Mouse (Mus musculus) heart, adult 2 months (tissue): ENCODE results near the gene Vamp1. TPM values are rescaled to one million over a fixed set of nuclear protein-coding genes. Genes with fewer than 3 reads are reported as not detected.

ENCODE experiments used
- DNase-seq, 2 experiments: peaks; one replicate each; pipeline ENCODE4 v3.0.0; 2021
- H3K27ac ChIP-seq: fragments of 200-600 bp; 2 replicates; pipeline ENCODE4 v1.8.1; 2022
- H3K27me3 ChIP-seq: fragments of 200-500 bp; 2 replicates; pipeline ENCODE4 v1.6.1; 2012; ENCODE audit warnings: mild to moderate bottlenecking, low read length, inconsistent platforms, mixed read lengths; ENCODE audit not compliant: control insufficient read depth, insufficient read depth
- H3K36me3 ChIP-seq: fragments of 200-500 bp; 2 replicates; pipeline ENCODE4 v1.6.1; 2012; ENCODE audit warnings: low read length, inconsistent platforms; ENCODE audit not compliant: control insufficient read depth, insufficient read depth
- H3K4me1 ChIP-seq: fragments of 200-500 bp; 2 replicates; pipeline ENCODE4 v1.6.1; 2011; ENCODE audit warnings: low read length; ENCODE audit not compliant: control insufficient read depth, insufficient read depth
- H3K4me3 ChIP-seq: fragments of 200-600 bp; 2 replicates; pipeline ENCODE4 v1.8.1; 2022
- H3K79me2 ChIP-seq: fragments of 200-500 bp; replicated peaks from 2 replicates; pipeline ENCODE4 v1.6.1; 2012; ENCODE audit warnings: mild to moderate bottlenecking, inconsistent platforms, low read length, moderate library complexity, mixed read lengths; ENCODE audit not compliant: control insufficient read depth, insufficient read depth
- H3K9ac ChIP-seq: fragments of 200-500 bp; 2 replicates; pipeline ENCODE4 v1.6.1; 2012; ENCODE audit warnings: low read depth, mild to moderate bottlenecking, control low read depth, inconsistent platforms, low read length, mixed read lengths
- CTCF ChIP-seq: fragments of 200-600 bp; IDR thresholded peaks from 2 replicates; pipeline ENCODE4 v1.8.1; 2022; ENCODE audit warnings: antibody characterized with exemption, mild to moderate bottlenecking, moderate library complexity
- EP300 ChIP-seq: fragments of 200-500 bp; IDR thresholded peaks from 2 replicates; pipeline ENCODE4 v1.6.1; 2011; ENCODE audit warnings: low read depth, low read length, control low read depth; ENCODE audit not compliant: insufficient read depth
- POLR2A ChIP-seq: fragments of 200-500 bp; IDR thresholded peaks from 2 replicates; pipeline ENCODE4 v1.6.1; 2011; ENCODE audit warnings: mild to moderate bottlenecking, low read depth, low read length, control low read depth; ENCODE audit not compliant: insufficient read depth
- WGBS: fragments of 180-500 bp; shearing (Covaris S2); methylation state at CpG from one replicate; pipeline ENCODE4 v1.1.7; 2018; 5-methylcytosine and 5-hydroxymethylcytosine counted together
- intact Hi-C: fragments of 180-260 bp; cut with DNase I; formaldehyde crosslinking; loops from one replicate; pipeline ENCODE4 v1.15.1; 2025
- polyA plus RNA-seq: library from polyadenylated mRNA; depleted of rRNA; stranded (reverse); fragments of >200 nt; gene quantifications from 2 replicates; pipeline ENCODE4 v1.2.3, GENCODE M21; 2012
- total RNA-seq, 2 experiments: library from RNA; stranded (reverse); gene quantifications; 2 replicates each; pipeline ENCODE4 v1.2.3; 2021

The Vamp1 gene
- total and polyA plus RNA-seq, 3 experiments = 4.9 to 14.1 (median 5.3) TPM

DNA sequence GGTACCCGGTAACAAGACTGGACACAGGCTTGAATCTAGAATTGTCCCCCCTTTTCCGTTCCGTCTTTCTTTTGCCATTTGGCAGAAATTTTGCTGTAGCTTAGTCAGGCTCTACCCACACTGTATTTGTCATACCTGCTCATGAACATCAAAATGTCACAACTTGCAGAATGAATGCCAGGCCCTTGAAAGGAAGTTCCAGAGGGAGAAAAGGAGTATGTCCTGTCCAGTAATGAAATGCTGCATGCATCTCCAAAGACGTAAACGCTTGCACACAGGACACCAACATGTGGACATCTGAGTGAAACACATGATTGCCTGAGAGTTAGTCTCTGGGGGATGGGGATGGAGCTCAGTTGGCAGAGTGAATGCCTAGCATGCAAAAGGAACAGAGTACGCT is 1.6 kb upstream of the Vamp1 start:
- H3K27me3 ChIP-seq = no peaks in the 10 kb centered on the region
- H3K27ac ChIP-seq = no peak overlapping the region
- TF ChIP-seq EP300 (no peak), POLR2A (no peak), CTCF (no peak)
- no peak overlapping the region for H3K9ac ChIP-seq
- intact Hi-C loops = loop anchor here (2.0 to 10.0 kb wide), 2 partner anchors 21 to 49 kb away; partner anchors contain the start of gene Gapdh
- DNase-seq = no peak
- peaks cover 2% of the 10 kb centered on the region; the same call in 1 of the 2 replicates for H3K4me1 ChIP-seq
- no peaks in the 10 kb centered on the region for H3K79me2 ChIP-seq
- WGBS = 69% methylated on average over 6 of the region's 6 CpGs
- H3K4me3 ChIP-seq = no peak overlapping the region
- H3K36me3 ChIP-seq = no peaks in the 10 kb centered on the region

DNA sequence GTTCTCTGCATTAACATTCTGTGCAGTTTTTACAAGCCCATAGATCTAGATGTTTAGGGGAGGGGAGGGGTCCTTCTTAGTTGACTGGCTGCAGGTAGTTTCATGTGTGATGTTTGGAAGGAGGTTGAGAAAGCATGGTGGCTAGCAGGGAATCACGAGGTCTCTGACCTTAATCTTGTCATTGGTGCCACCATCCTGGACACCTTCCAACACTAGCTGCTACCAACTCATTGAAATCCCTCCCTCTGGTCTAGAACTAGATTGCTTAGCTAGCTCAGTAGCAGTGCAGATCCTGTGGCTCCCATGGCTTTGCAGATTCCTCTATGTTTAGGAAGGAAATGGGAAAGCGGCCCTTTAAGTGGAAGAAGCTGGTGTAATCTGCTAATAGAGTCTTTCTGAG is 1.5 kb downstream of the Vamp1 start:
- H3K36me3 ChIP-seq = no peaks in the 10 kb centered on the region
- no peak overlapping the region for H3K27ac ChIP-seq
- no peak for TF ChIP-seq CTCF
- TF ChIP-seq POLR2A = no peak
- no peak for TF ChIP-seq EP300
- DNase-seq = no peak
- intact Hi-C loops = loop anchor here (5.0 to 10.0 kb wide), 2 partner anchors 52 to 145 kb away; partner anchors contain the start of gene Gapdh
- 52% methylated on average over 2 of the region's 2 CpGs for WGBS
- H3K4me3 ChIP-seq = no peak overlapping the region
- no peak overlapping the region for H3K9ac ChIP-seq
- no peaks in the 10 kb centered on the region for H3K79me2 ChIP-seq
- no peaks in the 10 kb centered on the region for H3K27me3 ChIP-seq
- H3K4me1 ChIP-seq = peaks cover 2% of the 10 kb centered on the region; the same call in 1 of the 2 replicates

- intact Hi-C loops = loop anchor here (5.0 to 10.0 kb wide), 2 partner anchors 53 to 144 kb away; partner anchors contain the start of gene Gapdh
- Histone ChIP-seq H3K27me3 (no peaks in the 10 kb centered on the region), H3K4me1 (peaks cover 2% of the 10 kb centered on the region; the same call in 1 of the 2 replicates), H3K79me2 (no peaks in the 10 kb centered on the region), H3K4me3 (no peak overlapping the region), H3K27ac (no peak overlapping the region), H3K36me3 (no peaks in the 10 kb centered on the region), H3K9ac (no peak overlapping the region)
- TF ChIP-seq CTCF (no peak), EP300 (no peak), POLR2A (no peak)
- 84% methylated on average over 11 of the region's 11 CpGs for WGBS
- DNase-seq = no peak
These were observed 2.5 kb downstream of the Vamp1 start for GRCm38 (mm10) chr6:125217899-125218298.

DNA sequence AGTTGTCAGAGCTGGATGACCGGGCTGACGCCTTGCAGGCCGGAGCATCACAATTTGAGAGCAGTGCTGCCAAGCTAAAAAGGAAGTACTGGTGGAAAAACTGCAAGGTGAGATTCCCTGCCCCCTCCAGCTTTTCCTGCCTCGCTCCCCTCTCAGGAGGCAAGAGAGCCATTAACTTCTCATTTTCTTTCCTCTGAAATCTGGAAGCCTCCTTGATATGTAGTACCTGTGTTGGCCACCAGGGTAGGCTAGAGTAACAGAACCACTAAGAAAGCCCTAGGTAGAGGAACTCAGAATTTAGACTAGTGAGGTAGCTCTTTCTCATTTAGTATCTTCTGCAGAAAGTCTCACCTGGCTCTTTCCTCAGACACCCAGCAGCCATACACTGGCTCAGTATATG is 3.6 kb downstream of the Vamp1 start:
- intact Hi-C loops = loop anchor here (1.0 to 10.0 kb wide), 3 partner anchors 52 to 143 kb away; partner anchors contain the start of gene Gapdh
- DNase-seq = peak; percentile 47 to 57
- Histone ChIP-seq H3K27ac (no peak overlapping the region), H3K79me2 (no peaks in the 10 kb centered on the region), H3K36me3 (no peaks in the 10 kb centered on the region), H3K9ac (no peak overlapping the region), H3K27me3 (no peaks in the 10 kb centered on the region), H3K4me1 (peaks cover 2% of the 10 kb centered on the region; the same call in 1 of the 2 replicates), H3K4me3 (no peak overlapping the region)
- TF ChIP-seq CTCF (peak; percentile 96), POLR2A (no peak)
- WGBS = 60% methylated on average over 4 of the region's 4 CpGs

GRCm38 (mm10) chr6:125221115-125221745 is 5.9 kb downstream of the Vamp1 start:
- Histone ChIP-seq H3K4me1 (no peaks in the 10 kb centered on the region), H3K27ac (no peak overlapping the region), H3K27me3 (no peaks in the 10 kb centered on the region), H3K36me3 (no peaks in the 10 kb centered on the region), H3K9ac (no peak overlapping the region), H3K4me3 (no peak overlapping the region), H3K79me2 (no peaks in the 10 kb centered on the region)
- TF ChIP-seq POLR2A (no peak), EP300 (no peak), CTCF (no peak)
- 89% methylated on average over 20 of the region's 20 CpGs for WGBS
- no peak for DNase-seq
- intact Hi-C loops = no loop called here

- DNase-seq = peak in 1 of 2 experiments; percentile 62
- Histone ChIP-seq H3K27ac (no peak overlapping the region), H3K36me3 (no peaks in the 10 kb centered on the region), H3K9ac (no peak overlapping the region), H3K79me2 (no peaks in the 10 kb centered on the region), H3K4me1 (no peaks in the 10 kb centered on the region), H3K4me3 (no peak overlapping the region), H3K27me3 (no peaks in the 10 kb centered on the region)
- intact Hi-C loops = no loop called here
- TF ChIP-seq POLR2A (no peak), CTCF (no peak), EP300 (no peak)
- 55% methylated on average over 2 of the region's 2 CpGs for WGBS
These were observed 6.8 kb downstream of the Vamp1 start for GRCm38 (mm10) chr6:125222146-125222545.

GRCm38 (mm10) chr6:125222577-125222976 is 7.2 kb downstream of the Vamp1 start:
- WGBS = 73% methylated on average over 3 of the region's 3 CpGs
- no peak overlapping the region for H3K27ac ChIP-seq
- no peaks in the 10 kb centered on the region for H3K27me3 ChIP-seq
- H3K4me1 ChIP-seq = no peaks in the 10 kb centered on the region
- no peak for TF ChIP-seq CTCF
- no peak for TF ChIP-seq EP300
- no peak for TF ChIP-seq POLR2A
- DNase-seq = no peak
- no peak overlapping the region for H3K4me3 ChIP-seq
- no peaks in the 10 kb centered on the region for H3K36me3 ChIP-seq
- intact Hi-C loops = no loop called here
- no peaks in the 10 kb centered on the region for H3K79me2 ChIP-seq
- H3K9ac ChIP-seq = no peak overlapping the region
